Mouse (Mus musculus) c-Kit-negative CD71-positive TER-119-positive erythroid progenitor cells, embryonic 14.5 days (primary cell): ENCODE data around the gene Ddx27.

Source experiments
- DNase-seq: peaks from one replicate; pipeline ENCODE4 v3.0.0-alpha.2; 2013; ENCODE audit warnings: low read depth, low spot score

The Ddx27 gene

DNA sequence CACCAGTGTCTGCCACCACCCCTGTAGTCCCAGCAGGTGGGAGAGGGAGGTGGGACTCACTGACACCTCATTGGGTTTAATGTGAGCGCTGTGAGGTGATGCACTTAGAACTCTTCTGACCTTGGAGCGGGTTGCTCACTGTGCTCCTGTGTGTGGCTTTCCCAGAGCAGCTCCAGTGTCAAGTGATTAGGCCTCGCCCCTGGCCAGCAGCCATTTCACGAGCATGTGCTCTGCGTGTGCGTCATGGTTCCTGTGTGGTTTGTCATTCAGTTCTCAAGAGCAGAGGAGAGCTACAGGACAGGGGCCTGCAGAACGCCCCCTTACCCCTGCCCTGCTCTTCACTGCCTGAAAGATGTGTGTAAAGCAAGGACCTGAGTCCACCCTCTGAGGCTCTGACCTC lies 13.6 kb downstream of the Ddx27 start:
- DNase-seq, result no peak

DNA sequence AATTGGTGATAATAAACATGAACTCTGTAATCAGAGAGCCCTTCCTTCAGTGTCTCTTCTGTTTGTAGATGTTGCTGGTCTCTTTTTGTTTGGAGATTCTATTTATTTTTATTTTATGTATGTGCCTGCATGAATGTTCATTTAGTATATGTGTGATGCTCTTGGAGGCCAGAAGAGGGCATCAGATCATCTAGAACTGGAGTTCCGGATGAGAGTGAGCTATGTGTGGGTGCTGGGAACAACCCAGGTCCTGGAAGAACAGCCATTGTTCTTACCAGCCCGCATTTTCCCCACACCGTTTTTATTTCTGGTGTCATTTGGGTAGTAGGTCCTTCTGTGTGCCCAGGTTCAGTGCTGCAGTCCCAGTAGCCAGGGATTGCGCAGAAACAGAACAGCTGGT lies 15.5 kb downstream of the Ddx27 start:
- DNase-seq, result no peak

- DNase-seq, result no peak
Measured at GRCm38 (mm10) chr2:167037710-167038109, 22.7 kb downstream of the Ddx27 start.

- no peak for DNase-seq
Measured at GRCm38 (mm10) chr2:167038297-167038696, 23.3 kb downstream of the Ddx27 start.

GRCm38 (mm10) chr2:167038716-167039115 lies 23.7 kb downstream of the Ddx27 start:
- DNase-seq, result no peak

DNA sequence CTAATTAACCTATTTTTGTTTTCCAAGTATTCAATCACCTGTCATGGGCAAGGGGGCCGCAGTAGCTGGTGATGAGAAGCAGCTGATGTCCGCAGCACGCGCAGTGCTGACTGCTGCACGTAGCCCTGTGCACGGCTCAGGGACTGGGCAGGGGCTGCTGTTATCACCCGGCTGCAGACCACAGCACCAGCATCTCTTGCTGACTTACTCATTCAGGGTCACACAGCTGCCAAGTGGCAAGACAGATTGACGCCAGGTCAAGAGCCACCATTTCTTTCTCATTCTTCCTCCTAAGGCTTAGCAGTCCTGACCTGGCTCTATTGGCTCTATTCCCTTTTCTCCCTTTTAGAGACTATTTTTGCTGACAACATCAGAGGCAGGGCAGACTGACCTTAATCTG lies 24.4 kb downstream of the Ddx27 start:
- no peak for DNase-seq

DNA sequence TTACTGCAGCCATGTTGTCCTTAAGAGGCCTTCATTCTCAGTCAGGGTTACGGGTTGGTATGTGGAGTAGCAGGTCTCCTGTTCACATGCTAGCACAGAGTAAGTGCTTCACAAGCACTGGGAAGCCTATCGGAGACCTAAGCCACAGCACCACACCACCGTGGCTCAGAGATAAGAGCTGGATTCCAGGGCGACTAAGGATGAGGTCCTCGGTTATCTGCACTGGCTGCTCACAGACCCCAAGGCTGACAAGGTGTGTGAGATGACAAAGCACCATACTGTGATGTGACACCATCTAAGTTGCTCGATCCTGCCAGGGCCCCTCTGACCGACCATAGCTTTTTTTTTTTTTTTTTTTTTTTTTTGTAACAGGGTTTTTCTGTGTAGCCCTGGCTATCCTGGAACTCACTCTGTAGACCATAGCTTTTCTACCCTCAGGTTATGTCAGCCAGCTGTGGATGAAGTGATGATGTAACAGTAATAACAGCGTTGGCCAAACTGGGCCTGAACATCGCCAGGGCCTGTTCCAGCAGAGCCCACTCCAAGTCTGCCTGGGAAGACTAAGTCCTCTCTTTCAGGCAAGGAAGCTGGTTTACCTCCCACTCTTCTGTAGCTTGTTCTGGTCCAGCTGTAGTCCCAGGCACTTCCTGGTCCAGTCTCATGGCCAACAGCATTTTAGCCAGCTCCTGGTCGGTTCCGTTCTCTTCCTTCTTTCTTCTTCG lies 28.6 kb downstream of the Ddx27 start:
- peak; percentile 78 for DNase-seq

- no peak for DNase-seq
Measured at GRCm38 (mm10) chr2:167048223-167048622, 33.2 kb downstream of the Ddx27 start.

DNA sequence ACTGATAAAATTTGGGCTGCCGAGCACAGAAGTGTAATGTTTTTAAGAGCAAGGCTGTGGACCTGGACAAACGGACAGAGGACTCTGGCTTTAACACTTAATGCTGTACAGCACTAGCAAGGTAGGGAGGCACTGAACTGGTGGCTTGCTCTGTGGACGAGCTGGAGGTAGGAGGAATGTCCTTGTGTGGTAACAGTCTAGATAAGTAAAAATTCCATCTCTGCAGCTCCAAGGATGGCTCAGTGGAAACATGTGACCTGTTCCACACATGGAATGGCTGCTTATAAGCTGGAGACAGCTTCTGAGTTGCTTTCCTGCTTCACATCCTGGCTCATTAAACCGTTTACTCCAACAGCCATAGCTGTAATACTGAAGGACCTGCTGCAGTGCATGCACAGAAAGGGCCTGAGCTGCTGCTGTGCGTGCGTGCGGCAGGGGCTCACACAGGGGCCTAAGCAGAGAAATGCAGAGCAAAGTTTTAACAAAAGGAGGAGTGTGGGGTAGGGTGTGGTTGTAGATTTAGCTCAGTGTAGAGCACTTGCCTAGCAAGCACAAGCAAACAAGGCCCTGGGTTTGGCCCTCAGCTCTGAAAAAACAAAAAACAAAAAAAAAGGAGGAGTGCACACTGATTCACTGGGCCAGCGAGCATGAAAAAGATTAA lies 33.8 kb downstream of the Ddx27 start:
- no peak for DNase-seq

DNA sequence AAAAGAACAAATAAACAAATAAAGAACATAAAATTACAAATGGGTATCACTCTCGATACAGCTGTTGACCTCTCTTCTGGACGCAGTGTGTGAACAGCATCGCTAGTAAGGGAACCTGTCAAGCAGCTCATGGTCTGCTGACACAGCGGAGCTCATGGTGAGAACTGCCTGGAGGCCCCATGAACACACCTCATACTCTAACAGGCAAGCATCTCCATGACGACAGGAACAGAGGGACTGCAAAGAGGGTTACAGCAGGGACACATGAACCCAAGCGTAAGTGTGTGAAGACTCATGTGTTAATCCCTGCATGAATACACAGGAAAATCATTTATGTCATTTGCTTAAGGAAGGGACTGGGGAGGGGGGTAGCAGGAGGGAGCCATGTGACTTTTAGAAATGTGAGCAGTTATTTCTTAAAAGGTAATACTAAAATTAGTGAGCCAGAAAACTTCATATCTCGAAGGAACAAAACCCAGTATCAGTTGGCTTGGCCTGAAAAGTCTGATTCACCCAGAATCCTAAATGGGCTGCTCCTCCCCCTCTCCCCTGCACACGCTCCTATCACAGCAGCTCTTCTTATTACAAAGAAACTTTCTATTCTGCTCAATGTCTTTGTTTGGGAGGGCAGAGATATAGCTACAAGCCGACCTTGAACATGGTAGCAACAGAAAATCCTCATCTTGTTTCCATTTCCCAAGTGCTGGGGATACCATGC lies 38.3 kb downstream of the Ddx27 start:
- DNase-seq, result no peak

- DNase-seq, result no peak
Measured at GRCm38 (mm10) chr2:167055386-167055785, 40.4 kb downstream of the Ddx27 start.

DNA sequence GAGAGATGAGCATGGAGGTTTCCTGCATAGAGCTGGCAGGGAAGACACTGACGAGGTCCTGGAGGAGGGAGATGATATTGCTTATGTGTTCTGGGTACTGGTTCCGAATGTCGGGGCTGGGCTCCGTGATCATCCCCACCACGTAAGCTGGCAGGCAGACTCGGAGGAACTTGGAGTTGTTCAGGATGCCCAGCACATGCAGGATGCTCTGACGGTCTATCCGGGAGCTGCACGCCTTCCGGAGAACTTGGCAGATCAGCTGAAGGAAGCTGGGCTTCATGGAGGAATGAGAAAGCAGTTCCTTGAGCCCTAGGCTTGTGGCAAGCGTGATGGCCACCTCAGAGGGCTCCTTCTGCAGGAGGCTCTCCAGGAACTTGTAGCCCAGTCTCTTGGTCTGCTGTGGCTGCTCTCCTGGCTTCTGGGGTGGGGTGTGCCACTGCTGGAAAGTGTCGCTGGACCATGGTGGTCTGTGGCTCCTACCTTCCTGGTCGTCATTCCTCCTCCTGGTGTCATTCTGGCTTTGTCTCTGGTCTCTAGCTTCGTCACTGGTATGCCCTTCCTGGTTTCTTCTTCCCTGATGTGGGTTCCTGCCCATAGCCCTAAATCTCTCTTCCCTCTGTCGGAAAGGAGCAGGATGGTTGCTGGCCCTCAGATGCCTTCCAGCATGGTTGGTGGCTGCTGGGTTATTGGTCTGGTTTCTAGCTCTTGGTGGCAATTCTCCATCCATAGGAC lies 41.4 kb downstream of the Ddx27 start:
- no peak for DNase-seq

DNA sequence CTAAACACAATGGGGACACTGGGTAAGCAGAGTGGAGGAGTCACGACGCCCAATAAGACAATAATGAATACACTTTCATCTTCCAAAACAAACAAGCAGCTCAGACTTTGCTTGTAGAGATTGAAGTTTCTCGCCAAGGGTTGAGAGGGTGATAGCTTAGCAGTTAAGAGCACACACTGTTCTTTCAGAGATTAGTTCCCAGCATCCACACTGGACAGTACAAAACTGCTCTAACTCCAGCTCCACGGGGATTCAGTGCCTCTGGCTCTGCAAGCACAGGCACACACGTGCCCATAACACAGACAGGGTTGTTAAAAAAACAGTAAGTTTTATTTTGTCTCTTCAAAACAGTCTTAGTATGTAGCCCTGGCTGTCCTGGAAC lies 41.9 kb downstream of the Ddx27 start:
- DNase-seq, result no peak

- DNase-seq, result no peak
Measured at GRCm38 (mm10) chr2:167058201-167058600, 43.2 kb downstream of the Ddx27 start.

- DNase-seq, result no peak
Measured at GRCm38 (mm10) chr2:167058814-167059387, 43.9 kb downstream of the Ddx27 start.

GRCm38 (mm10) chr2:167059536-167059935 lies 44.5 kb downstream of the Ddx27 start:
- DNase-seq, result no peak

DNA sequence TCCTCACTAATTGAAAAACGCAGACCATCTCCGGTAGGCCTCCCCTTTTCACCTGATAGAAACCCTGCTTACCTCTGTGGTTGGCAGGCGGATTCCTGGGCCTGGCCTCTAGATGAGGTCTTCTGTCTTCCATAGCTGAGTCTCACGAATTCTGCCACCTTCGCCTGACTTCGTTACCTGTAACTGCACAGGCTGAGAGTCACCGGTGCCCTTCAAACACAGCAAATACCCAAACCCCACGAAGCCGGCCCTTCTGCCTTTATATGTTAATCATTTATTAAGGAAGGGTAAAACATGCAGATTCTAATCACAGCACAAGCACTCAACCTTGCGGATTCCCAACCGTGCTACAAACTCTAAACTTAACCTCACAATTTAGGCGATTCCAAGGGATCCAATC lies 45.0 kb downstream of the Ddx27 start:
- no peak for DNase-seq

DNA sequence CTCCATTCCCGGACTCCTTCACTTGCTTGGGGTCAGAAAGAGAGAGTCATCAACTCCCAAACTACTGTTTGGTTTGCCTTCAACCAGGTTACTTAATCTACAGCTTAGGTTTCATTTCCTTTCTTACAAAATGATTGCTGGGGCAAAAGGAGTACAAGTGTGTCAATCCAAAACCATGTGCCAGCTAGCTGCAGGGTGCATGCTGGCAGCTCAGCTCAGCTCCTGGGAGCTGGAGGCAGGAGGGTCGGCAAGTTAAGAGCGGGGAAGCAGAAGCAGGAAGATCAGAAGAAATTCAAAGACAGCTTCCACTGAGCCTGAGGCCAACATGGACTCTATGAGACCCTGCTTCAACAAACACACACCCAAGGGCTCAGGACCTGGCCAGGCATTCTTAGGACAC lies 45.4 kb downstream of the Ddx27 start:
- no peak for DNase-seq

DNA sequence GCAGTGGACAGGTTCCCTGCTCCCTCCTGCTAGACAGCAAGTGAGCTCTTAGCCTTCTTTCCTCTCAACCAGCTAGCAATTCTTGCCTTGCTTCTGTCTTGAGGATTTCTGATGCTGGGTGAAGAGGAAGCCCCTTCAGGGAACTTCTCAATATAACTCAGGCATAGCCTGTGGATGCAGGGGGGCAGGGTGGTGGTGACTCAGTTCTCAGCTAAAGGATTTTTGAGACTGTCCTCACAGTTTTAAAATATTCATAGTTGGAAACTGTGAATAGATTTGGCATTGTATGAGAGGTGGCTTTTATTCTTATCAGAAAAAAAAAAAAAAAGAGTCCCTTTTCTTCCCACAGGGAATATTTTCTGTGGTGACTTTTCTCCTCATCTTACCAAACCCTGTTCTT lies 45.8 kb downstream of the Ddx27 start:
- no peak for DNase-seq

GRCm38 (mm10) chr2:167061381-167062034 lies 46.5 kb downstream of the Ddx27 start:
- no peak for DNase-seq

DNA sequence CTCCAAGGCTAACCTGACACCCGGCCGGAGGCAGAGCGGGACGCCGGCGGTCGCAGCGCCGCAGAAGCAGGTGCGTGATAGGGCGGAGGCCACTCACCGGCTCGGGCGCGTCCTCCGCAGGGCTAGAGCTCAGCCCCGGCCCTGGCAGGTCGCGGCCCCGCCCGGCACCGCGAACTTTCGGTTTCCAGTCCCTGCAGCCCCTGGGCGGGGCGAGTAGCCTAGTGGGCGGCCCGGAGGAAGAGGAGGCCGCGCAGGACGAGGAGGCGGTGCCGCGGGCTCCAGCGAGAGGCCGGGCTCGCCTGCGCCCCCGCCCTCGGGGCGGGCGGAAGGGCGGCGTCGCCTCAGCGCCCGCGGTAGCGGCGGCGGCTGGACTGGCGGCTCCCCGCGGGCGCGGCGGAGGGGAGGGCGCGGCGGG lies 47.5 kb downstream of the Ddx27 start:
- DNase-seq, result peak; percentile 96
